Mouse (Mus musculus): Measurements from ENCODE around the gene Trpm1.
"Not testable (repeated sequence)": the region's sequence is repeated elsewhere in the genome, so short reads cannot be mapped to it uniquely, and the experiment has no call there.

Gene Trpm1

DNA sequence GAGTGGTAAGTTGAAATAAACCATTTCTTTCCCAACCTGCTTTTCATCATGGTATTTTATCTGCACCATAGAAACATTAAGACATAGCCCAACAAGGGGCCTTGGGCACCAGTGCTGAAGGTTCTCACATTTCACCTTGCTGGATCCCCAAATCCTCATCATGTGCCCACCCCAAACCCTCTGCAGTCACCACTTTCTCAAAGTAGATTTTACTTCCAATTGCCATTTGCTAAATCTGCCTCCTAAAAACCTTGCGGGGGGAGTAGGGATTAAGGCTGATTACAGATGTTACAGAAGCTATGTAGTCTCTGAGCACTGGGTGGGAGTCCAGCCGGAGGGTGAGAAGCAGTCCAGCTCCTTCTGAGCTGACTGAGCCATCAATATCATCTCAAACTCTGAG, at the start of gene Trpm1:
TSS of gene Trpm1 (plus strand) at position 301 of the 400 bp plus-strand sequence.
- DNase-seq (ENCODE audit: low spot score): no peak

DNA sequence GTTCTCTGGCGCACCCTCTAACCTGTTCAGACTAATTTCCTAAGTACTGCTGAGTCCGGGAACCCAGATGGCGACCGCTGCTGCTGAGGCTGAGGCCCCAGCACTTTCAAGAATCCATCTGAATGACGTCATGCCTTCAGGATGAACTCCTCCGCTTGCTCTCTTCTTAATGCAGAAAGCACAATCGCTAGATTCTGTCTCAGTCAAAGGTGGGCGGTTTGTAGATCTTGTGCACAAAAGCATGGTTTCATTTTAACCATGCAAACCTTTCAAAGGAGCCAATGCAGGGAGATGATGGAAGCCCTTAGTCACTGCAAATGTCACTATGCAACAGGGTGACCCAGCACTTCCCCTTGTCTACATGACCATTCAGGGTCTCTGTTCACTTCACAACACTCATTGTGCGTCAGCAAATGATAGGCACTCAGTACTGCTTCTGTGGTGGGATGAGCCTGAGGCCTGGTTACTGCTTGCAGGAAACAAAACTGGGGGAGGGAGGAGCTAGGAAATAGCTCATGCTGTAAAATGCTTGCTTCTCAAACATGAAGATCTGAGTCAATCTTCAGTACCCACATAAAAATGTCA, 31.4 kb upstream of the Trpm1 start:
- no peak for DNase-seq (ENCODE audit: low spot score)

DNA sequence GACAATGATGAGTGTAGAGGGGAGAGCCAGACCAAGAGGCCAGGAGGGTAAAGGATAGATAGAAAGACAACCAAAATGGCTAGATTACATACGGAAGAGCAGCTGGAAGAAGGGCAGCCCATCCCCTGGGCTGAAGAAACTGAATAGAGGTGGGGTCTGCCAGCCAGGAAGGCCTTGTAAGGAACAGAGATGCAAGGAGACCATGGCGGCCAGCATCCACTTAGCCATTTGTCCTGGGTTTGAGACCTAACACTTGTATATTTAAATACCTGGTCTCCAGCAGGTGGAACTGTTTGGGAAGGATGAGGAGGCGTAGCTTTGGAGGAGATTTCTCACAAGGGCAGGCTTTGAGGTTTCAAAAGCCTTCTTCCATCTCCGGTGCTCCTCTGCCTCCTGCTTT, 29.9 kb upstream of the Trpm1 start:
- DNase-seq (ENCODE audit: low spot score): no peak

DNA sequence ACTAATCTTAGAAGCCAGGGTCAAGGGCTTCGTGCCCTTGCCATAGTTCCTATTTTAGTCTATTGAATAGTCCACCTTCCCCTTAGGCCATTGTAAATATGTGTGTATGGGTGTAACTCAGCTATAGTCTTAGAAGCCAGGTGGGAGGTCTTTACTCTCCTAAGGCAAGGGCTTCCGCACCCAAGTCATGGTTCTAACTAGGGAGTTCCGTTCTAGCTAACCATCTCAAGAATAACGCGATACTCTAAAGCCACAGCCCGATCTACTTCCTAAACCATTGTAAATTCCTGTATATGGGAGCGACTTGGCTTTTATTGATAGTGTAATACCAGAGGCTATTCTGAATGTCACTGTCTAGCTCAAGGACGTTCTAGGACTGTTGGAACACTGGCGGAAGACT, 27.6 kb upstream of the Trpm1 start:
- not testable (repeated sequence) for DNase-seq (ENCODE audit: low spot score)

DNA sequence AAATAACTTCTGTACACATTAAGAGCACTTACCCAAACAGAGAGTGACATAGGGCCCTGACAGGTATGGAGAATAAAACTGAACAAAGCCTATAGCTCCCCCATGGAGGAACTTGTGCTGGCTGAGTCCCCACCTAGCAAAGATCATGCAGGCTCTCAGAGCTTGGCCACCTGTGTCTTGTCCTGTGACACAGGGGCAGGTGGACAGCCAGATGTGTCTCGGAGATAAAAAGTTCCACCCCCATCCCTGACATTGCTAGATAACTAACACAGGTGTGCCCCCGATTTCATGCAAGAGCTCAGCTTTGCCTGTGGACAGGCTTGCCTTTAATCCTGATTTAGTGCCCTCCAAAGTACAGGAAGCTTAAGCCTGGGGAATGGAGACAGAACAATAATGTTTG, 13.8 kb upstream of the Trpm1 start:
- no peak for DNase-seq (ENCODE audit: low spot score)

DNA sequence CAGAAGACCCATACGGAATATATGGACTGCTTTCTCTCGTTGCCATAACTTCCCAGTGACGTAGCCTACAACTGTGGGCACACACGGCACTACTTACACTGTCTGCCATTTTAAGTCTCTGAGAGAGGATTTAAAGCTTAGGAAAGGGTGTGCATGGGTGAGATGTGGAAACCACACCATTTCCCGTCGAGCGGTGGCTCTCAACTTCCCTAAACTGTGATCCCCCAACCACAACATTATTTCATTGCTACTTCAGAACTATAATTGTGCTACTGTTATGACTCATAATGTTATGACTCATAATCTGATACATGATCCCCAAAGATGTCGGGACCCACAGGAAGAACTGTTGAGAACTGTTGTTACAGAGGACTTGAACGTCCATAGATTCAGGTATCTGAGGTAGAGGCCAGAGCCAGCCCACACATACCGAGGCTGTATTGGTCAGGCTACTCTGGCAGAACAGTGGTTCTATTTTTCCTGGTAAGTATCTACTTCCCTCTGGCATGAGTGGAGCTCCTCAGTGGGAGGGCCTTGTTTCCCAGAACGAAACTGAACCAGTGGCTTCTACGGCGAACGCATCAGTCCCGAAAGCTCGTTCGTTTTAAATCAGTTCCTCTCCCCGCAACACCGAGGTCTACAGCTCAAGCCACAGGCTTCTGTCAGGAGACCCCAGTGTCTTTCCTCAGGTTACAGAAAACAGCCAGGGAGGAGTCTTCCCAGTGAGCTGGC, 12.2 kb upstream of the Trpm1 start:
- no peak for DNase-seq (ENCODE audit: low spot score)

DNA sequence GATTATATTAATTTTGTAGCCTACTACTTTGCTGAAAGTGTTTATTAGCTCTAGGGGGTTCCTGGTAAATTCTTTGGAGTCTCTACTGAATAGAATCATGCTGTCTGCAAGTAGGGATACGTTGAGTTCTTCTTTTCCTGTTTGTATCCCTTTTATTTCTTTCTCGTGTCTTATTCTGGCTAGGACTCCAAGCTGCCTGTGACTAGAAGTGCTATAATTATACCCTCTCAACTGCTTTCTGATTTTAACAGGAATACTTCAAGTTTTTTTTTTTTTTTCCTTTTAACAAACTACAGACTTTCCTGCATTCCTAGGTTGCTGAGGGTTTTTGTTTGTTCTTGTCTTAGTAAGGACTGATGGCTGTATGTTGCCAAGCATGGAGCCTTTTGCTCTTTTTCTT, 4.3 kb upstream of the Trpm1 start:
- DNase-seq (ENCODE audit: low spot score): no peak

DNA sequence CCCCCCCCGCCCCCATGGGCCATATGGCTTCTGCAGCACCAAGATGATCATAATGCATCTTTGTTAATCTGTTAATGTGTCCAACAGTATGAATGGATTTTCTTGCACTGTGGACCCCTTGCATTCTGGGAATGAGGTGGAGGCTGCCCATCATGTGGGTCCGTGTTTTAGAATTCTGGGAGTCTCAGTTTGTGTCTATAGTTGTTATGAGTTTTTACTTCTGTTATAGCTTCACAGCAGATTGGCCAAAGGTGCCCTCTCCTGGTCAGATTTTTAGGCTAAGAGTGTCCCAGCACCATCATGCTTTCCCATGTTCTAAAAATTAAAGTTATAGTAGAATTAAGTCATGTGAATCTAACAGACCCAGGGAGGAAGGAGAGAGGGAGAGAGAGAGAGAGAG, 3.9 kb upstream of the Trpm1 start:
- DNase-seq (ENCODE audit: low spot score): no peak

DNA sequence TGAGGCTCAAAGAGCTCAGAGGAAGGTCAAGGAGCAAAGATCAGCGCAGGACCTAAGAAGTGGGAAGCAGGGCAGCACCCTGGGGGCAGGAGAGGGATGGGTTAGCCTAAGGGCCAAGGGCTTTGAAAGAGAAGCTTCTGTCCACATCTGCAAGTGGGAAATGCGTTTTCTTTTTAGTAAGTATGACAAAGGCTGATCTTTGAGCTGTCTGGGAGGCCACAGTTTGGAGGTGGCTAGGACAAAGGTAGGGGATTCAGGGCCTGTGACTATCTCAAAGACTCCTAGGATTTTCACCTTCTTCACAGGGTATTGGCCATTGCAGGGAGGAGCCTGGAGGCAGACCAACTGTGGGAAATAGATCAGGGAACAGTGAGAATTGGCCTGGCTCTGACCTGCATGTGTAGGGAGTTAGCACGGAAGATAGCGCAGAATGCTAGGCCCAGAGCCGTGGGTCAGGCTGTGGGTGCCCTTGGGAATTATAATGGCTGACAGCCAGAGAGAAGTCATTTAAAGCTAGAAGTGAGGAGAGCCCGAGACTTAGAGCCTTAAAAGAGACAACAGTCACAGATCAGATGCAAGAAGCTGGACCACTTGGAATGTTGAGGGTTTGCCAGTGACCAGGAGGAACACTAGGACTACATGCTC, 3.1 kb upstream of the Trpm1 start:
- DNase-seq (ENCODE audit: low spot score): no peak

DNA sequence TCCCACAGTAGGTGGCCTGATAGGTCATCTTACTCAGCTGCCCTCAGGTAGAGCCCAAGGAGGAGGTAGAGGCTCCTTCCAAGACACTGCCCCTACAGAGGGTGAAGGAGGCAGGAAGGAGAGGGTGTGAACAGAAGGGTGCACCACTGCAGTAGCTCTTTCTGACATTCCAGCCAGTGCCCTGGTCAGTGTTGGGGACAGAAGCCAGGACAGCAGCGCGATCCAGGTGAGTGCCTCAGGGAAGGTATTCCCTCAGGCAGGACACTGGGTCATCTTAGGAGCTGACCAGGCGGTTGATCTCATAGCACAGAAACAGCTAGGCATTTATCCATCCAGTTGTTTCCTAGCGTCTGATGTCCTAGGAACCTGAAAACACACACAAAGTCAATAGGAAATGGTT, 1.6 kb downstream of the Trpm1 start:
- no peak for DNase-seq (ENCODE audit: low spot score)

DNA sequence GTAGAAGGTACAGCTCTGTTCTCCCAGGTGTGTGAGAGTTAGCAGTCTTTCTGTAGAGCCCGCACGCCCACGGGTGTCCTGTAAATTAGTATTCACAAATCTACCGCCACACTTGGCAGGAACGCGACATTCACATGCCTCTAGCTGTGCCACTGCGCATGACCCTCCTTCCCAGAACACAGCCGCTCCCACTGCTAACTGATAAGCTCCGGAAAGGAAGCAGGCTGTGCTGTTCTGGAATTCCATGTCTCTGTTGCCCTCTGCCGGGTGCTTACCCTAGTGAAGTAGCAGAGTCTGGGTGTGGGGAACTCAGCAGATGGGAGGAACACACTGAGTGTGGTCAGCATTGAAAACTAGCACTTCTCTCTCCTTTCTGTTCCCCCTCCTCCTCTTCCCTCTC, 2.1 kb downstream of the Trpm1 start:
- DNase-seq (ENCODE audit: low spot score): peak; percentile 57

DNA sequence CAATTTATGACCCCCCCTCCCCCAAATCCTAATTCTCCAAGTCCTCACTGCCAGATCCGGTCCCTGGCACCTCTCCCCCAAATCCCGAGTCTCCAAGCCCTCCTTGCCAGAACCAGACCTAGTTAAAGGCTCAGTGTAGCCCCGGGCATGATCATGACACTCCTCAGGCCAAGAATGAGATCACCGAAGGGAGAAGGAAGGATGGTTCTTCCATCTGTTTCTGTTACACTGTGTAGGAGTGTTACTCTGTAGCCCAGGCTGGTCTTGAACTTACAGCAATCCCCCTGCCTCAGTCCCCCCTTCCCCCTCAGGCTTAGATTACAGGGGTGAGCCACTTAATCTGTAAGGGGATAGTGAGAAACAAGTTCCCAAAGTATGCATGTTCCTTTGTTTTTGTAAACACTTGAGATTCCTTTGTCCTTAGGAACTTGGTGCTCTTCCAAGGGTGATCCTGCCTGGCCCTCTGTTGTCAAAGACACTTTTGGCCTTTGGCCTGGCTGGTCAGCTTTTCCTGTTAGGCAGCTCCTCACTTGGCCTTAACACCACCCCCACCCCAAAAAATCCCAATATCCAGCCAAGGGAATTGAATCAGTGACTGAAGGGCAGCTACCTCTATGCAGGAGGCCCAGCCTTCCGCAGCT, 2.8 kb downstream of the Trpm1 start:
- no peak for DNase-seq (ENCODE audit: low spot score)

DNA sequence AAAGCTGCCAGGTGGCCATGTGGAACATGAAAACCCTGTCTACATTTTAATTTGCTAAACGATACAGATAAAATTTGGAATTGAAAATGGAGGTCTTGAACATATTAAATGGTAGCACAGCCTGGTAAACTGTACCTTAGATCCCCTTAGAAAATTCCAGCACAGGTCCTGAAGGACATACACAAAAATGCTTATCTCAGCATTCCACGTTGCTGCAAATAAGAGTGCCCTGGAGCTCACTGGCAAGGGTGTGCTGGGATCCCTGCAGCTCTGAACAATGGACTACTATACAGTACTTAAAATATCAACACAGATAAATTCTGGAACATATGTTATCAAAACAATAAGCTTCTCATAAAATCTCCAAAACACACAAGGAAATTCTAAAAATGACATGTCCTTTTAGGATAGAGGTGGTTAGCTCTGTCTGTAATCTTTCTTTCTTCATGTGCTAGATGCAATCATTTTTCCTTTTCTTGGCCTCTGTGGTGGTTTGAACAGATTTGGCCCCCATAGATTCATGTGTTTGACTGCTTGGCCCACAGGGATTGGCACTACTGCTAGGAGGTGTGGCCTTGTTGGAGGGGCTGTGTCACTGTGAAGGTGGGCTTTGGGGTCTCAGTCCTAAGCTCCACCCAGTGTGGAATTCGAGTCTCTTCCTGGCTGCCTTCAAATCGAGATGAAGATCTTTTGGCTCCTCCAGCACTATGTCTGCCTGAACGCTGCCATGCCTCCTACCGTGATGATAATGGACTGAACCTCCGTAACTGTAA, 3.5 kb downstream of the Trpm1 start:
- no peak for DNase-seq (ENCODE audit: low spot score)

DNA sequence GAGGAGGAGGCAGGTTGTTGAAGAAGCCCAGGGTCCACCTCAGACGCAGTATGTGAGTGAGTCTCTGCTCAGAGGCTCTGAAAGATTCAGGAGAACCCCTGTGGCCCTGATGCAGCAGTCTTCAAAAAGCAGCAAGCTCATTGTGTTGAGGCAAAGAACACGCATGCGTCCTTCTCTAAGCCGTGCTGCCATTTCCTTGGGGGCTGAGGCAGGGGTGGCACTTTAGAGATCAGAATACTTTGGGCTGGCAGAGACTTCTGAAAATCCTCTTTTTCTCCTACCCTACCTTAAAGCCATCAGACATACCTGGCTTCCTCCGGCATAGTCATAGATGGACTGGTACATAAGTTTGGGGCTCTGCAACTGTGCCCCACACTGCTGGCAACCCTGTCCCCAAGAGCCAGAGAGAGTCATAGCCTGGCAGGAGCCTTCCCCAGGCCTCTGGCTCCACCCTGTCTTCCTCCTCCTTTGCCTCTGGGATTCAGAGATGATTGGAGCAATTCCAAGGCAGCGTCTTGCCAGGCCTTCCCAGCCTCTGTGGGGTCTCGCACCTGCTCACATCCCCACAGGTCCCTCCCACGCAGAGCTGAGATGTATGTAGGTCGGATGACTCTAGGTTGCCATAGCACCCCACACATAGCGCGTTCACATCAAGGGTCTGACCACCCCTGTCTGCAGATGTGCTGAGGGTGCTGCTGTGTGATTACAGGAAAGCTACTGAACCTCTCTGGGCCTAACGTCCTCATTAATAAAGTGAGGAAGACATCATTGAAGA, 4.8 kb downstream of the Trpm1 start:
- no peak for DNase-seq (ENCODE audit: low spot score)

DNA sequence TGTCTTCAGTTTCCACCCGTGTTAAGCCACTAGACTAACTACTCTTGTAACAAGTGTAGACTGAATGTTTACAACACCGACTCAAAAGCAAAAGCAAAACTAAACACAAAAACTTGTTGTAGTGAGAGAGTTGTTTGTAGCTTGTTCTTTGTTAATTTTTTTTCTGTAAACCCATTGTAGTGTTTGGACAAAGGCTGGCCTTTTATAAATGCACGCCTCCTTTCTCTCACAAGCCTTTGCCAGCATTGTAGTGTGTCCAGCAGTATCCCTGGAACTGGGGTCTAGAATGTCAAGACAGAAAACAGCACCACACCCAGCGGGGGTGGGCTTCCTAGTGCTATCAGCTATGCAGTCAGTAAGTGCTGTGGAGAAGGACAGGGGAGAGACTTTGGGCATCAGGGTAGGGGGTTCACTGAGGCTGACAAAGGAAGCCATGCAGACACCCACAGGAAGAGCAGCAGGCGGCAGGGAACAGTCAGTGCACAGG, 5.5 kb downstream of the Trpm1 start:
- DNase-seq (ENCODE audit: low spot score): no peak

DNA sequence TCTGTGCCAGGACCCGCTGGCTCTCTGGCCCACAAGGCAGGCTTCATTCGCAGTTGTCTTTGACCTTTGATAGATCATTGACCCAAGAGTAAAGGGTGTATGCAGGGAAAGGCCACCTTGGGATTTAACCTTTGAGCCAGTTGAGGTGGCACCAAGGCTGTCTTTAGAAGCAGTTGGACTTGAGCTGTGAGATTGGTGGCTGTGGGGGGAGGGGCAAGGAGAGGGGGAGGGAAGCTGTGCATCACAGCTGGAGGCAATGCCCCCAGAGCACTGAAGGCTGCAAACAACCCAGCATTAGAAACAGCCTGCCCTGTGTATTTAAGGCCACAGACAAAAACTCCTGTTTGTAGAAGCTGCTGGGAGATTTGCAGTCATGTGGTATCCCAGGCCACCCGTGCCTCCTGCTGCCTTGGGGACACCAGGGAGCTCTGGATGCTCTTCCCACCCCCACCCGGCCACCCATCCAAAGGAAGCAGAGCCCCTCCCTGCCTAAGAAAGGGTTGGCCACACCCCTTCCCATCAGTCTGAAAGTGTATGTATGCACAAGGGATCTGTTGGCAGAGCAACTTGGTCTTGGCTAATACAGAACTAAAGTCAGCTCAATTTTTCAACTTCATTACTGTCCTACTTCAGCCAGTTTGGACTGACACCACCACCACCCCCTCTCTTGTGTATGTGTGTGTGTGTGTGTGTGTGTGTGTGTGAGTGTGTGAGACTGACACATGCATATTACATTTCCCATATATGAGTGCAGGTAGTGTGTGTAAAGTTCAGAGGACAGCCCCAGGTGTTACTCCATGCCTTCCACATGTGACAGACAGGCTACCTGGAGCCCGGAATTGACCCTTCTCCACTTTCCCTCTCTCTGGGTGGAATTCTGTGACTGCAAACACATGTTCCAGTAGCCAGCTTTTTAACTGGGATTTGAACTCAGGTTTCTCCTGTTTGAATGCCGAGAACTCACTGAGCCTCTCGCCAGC, 6.3 kb downstream of the Trpm1 start:
- no peak for DNase-seq (ENCODE audit: low spot score)

DNA sequence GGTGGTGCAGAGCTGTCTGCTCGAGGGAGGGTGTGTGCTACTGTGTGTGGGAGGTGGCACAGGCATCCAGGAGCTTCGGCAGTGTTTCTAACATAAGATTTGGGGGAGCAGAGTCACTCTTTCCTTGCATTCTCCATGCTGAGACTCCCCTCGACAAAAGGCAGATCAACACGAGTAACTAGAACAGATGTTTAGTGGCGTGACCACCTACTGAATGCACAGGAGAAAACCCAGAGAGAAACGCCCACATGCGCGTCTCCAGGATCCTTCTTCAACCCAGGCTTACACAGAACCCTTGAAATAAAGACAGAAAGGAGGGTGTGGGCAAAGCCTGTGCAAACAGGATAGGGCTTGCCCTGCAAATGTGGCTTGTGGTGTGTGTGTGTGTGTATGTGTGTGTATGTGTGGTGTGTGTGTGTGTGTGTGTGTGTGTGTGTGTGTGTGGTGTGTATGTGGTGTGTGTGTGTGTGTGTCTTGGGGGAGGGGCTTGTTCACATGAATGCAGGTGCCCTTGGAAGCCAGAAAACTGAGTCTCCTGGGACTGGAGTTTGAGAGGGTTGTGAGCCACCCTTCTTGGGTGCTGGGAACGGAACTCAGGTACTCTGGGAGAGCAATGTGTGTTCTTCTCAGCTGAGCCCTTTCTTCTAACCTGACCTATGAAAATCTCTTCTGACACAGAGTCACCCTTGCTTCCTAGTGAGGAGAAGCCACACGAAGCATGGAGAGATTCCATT, 7.3 kb downstream of the Trpm1 start:
- no peak for DNase-seq (ENCODE audit: low spot score)

DNA sequence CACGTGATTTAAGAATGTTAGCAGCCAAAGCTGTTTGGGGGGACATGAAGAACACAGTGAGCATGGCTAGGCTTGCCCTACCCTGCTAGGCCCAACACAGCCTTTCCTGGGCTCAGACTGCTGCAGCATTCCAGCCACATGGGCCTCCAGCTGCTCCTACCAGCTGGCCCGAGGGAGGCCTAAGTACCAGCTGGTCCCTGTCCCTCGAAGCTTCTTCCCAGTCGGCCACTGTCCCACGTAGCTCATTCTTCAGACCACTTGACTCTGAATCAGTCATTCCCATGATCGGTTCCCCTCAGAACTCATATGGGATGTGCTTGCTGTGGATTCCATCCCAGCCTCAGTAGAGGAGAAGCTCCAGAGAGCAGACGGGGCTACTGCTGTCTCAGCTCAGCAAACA, 8.4 kb downstream of the Trpm1 start:
- no peak for DNase-seq (ENCODE audit: low spot score)

DNA sequence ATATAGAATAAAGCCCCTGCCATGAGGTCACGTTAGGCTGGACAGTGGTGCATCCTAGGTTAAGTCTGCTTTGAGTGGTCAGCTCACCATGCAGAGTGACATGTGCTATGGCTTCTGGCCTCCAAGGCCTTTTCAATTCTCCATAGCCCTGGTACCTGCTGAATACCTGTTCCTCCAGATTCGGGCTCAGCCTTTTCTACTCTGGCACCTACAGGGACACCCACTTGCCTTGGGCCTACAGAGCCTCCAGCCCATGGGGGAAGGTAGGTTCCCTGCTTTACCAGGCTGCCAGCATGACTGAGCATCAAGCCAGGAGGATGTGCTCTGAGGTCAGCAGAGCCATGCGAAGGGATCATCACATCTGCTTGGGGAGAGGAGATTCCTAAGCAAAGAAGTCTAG, 9.5 kb downstream of the Trpm1 start:
- DNase-seq (ENCODE audit: low spot score): no peak

DNA sequence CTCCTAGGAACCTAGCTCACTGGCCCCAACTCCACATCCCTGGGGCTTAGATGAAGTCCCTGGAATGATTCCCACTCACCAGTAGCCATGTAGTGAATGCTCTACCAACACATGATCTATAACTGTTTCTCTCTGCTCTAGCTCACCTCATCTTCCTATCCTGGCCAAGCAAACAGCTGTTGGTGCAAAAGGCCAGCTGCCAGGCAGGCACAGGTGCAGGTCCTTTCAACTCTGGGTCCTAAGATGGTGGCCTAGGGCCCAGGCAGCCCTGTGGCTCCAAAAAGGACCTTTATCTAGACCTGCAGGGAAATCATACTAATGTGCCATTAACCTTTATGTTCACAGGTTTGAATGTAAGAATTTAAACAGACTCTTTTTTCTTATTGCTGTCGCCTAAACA, 10.3 kb downstream of the Trpm1 start:
- DNase-seq (ENCODE audit: low spot score): no peak

All from ovary, postnatal 14 days (tissue).